Mouse (Mus musculus) hindbrain, embryonic 16.5 days (tissue): ENCODE results near the gene Sgsh. TPM values are rescaled to one million over a fixed set of nuclear protein-coding genes. Genes with fewer than 3 reads are reported as not detected.

Experiments
- ATAC-seq: fragments of 200-750 bp; cut with Nextera tagmentation; 2 replicates; pipeline ENCODE4 v1.8.0; 2017; ENCODE audit warnings: moderate TSS enrichment, moderate library complexity
- H3K27ac ChIP-seq: fragments of 300-500 bp; sonication (generic); 2 replicates; pipeline ENCODE4 v1.5.1; 2014; ENCODE audit warnings: low read depth, mild to moderate bottlenecking, control low read depth, low read length, moderate library complexity
- H3K27me3 ChIP-seq: fragments of 300-500 bp; sonication (generic); replicated peaks from 2 replicates; pipeline ENCODE4 v1.6.1; 2014; ENCODE audit warnings: low read length; ENCODE audit not compliant: control insufficient read depth, insufficient read depth
- H3K36me3 ChIP-seq: fragments of 300-500 bp; sonication (generic); 2 replicates; pipeline ENCODE4 v1.6.1; 2014; ENCODE audit warnings: mild to moderate bottlenecking, low read length, moderate library complexity, mixed read lengths; ENCODE audit not compliant: control insufficient read depth, insufficient read depth
- H3K4me1 ChIP-seq: fragments of 300-500 bp; sonication (generic); 2 replicates; pipeline ENCODE4 v1.6.1; 2014; ENCODE audit warnings: low read depth, low read length; ENCODE audit not compliant: control insufficient read depth, insufficient read depth
- H3K4me2 ChIP-seq: fragments of 300-500 bp; sonication (generic); 2 replicates; pipeline ENCODE4 v1.6.1; 2014; ENCODE audit warnings: mild to moderate bottlenecking, low read length, control low read depth, moderate library complexity
- H3K4me3 ChIP-seq: fragments of 300-500 bp; sonication (generic); 2 replicates; pipeline ENCODE4 v1.5.1; 2014; ENCODE audit warnings: mild to moderate bottlenecking, low read length, control low read depth, moderate library complexity
- H3K9ac ChIP-seq: fragments of 300-500 bp; sonication (generic); 2 replicates; pipeline ENCODE4 v1.6.1; 2014; ENCODE audit warnings: low read depth, mild to moderate bottlenecking, control low read depth, low read length, moderate library complexity
- H3K9me3 ChIP-seq: fragments of 300-500 bp; sonication (generic); 2 replicates; pipeline ENCODE4 v1.6.1; 2014; ENCODE audit warnings: mild to moderate bottlenecking, low read length, moderate library complexity; ENCODE audit not compliant: control insufficient read depth
- WGBS: fragments of 180-500 bp; shearing (Covaris S2); extraction: QIAGEN DNeasy Blood & Tissue Kit; methylation state at CpG from one replicate; pipeline ENCODE4 v1.1.7; 2014; 5-methylcytosine and 5-hydroxymethylcytosine counted together
- microRNA counts: library from miRNA; unstranded; fragments of <30 nt; microRNA quantifications from one replicate; lab custom pipeline; 2016
- microRNA-seq: library from miRNA; unstranded; fragments of <30 nt; microRNA quantifications from one replicate; pipeline ENCODE4, GENCODE M21; 2017
- polyA plus RNA-seq: library from polyadenylated mRNA; unstranded; fragments of >200 nt; fragmentation: Nextera tagmentation; extraction: Ambion mirVana; gene quantifications from 2 replicates; pipeline ENCODE4 v1.2.1, GENCODE M21; 2015

Gene Sgsh
- polyA plus RNA-seq, 1 experiment from 2014 or later, result 3.6 TPM

DNA sequence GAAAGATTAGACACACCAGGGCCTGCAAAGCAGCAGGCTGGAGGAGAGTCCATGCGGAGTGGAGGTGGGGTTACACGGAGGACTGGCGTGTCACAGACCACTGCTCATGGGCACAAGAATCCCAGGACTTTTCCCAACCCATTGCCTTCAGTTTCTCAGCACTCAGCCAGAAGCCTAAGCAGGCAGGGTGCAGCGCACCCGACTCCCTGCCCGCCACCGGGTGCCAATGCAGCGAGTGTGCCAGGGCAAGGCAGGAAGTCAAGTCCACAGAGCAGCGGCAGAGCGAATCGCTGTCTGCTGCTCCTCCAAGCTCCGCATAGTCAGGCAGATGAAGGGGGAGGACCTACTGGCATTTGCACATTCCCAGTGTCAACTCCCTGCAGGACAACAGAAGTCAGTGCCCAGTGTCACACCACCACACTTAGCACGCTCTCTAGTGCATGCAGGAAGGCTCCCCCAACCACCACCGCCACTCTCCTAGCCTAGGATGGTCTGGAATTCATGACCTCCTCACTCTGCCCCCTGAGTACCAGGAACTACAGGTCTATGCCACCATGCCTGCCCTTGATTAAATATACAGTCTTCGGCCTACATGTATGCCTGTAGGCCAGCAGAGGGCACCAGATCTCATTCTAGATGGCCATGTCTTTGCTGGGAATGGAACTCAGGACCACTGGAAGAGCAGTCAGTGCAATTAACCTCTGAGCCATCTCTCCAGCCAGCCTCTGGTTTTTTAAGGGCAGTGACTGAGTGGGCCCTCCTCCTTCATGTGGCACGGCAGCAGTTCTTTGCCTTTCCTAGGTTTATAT is 50.2 kb downstream of the Sgsh start:
- no peak overlapping the region for H3K4me2 ChIP-seq
- 37% methylated on average over 16 of the region's 16 CpGs for WGBS
- peaks cover 6% of the 10 kb centered on the region for H3K4me1 ChIP-seq
- H3K9me3 ChIP-seq, result no peaks in the 10 kb centered on the region
- ATAC-seq, result peak; percentile 37; the same call in 1 of the 2 replicates
- no peak overlapping the region for H3K4me3 ChIP-seq
- no peak overlapping the region; the same call in 1 of the 2 replicates for H3K9ac ChIP-seq
- H3K36me3 ChIP-seq, result no peaks in the 10 kb centered on the region
- H3K27ac ChIP-seq, result no peak overlapping the region
- H3K27me3 ChIP-seq, result no peaks in the 10 kb centered on the region

DNA sequence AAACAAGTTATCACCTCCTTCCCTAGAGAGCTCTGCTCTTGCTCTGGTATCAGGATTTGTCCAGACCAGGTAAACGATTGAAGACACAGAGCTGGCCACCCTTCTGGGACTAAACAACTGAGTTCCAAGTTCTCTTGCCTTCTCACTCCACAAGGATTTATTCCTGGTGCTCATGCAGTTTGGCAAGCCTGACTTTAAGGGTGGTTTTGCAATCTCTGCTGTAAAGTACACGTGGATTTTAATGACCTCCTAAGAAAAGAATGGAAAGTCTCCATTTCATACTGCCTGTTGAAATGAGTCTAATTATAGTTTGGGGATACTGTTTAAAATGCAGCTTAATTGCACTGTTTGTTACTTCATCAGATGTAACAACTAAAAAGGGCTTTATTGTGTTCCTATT is 54.4 kb downstream of the Sgsh start:
- H3K4me2 ChIP-seq, result peak overlapping the region; percentile 87
- no peaks in the 10 kb centered on the region for H3K9me3 ChIP-seq
- no peaks in the 10 kb centered on the region for H3K27me3 ChIP-seq
- ATAC-seq, result no peak
- H3K9ac ChIP-seq, result no peak overlapping the region
- no peak overlapping the region for H3K27ac ChIP-seq
- H3K4me3 ChIP-seq, result no peak overlapping the region
- peaks cover 19% of the 10 kb centered on the region for H3K4me1 ChIP-seq
- WGBS, result 32% methylated on average over 2 of the region's 2 CpGs
- H3K36me3 ChIP-seq, result peaks cover 17% of the 10 kb centered on the region

DNA sequence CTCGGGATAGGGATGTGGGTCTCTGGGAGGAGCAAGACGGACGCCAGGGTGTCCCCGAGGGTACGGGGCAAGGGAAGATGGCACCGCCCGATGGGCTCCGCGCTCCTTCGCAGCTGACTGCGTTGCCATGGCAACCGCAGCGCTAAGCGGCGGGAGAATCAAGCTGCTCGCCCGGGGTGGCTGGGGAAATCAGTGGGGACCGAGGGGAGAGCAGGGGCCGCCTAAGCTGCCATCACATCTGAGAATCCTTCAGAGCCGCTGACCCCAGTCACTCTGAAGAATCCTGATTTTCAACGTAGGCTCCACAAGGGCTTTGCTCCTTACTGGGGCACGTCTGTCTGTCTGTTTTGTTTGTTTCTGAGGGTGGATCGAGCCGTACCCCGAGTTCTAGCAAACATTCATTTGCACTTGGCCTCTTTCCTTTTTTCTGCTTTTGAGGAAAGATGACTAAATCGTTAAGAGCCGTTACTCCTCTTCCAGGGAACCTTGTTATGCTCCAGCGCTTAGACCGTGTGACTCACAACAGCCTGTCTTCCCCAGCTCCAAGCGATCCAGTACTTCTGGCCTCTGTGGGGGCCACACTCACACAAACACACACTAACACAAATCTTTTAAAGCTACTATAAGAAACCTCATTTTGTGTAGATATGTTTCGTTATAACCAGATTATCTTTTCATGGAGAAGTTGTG is 54.9 kb downstream of the Sgsh start:
- no peaks in the 10 kb centered on the region for H3K9me3 ChIP-seq
- H3K4me3 ChIP-seq, result peak overlapping the region; percentile 94
- peaks cover 19% of the 10 kb centered on the region for H3K4me1 ChIP-seq
- H3K27me3 ChIP-seq, result no peaks in the 10 kb centered on the region
- under 1% methylated on average over 31 of the region's 31 CpGs for WGBS
- H3K9ac ChIP-seq, result peak overlapping the region; percentile 93
- peak overlapping the region; percentile 98 for H3K27ac ChIP-seq
- H3K4me2 ChIP-seq, result peak overlapping the region; percentile 87
- H3K36me3 ChIP-seq, result peaks cover 22% of the 10 kb centered on the region
- ATAC-seq, result no peak; the same call in 1 of the 2 replicates

DNA sequence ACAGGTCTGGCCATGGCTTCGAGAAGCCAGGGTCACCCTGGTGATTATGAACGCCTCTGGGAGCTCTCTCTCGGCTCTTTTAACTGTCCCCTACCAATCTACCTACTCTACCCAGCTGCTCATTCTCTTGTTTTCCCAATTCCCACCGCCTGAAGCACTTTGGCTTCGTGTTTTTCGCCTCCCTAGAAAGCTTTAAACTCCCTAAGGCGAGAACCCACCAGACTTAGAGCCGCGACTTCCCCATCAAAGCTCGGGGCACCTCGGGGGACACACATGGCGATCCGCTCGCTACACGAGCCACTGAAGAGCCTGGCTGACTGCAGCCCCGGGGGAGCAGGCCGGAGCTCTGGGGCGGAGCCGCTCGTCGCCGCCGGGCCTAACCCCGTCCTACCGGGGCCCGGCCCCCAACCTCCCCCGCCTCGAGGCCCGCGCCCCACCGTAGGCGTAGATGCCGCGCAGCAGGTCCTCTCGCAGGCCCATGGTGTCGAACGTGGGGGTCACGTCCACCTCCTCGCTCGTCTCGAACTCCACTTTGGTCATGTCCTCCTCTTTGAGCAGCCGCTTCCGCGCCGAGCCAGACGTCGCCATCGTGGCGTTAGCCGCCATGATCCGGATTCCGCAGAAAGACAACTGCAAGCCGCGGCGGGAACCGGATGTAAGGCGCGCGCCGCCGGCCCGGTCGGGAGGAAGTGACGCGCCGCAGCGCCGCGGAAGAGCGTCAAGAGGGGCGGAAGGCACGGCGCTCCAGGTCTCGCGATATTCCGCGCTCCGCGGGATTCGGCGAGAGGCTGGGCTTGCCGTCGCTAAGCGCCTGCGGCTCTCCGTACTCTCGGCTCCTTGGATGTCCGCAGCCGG is 55.7 kb downstream of the Sgsh start, which contains the start of gene Eif4a3:
Eif4a3 (minus strand) TSS at position 699 of the 855 bp plus-strand sequence.
- H3K36me3 ChIP-seq, result peaks cover 28% of the 10 kb centered on the region
- peak within 1 kb of the TSS; percentile 98 for H3K27ac ChIP-seq
- whole genome bisulfite sequencing, result under 1% methylated on average over 83 of the region's 89 CpGs
- H3K4me1 ChIP-seq, result peaks cover 19% of the 10 kb centered on the region
- peak within 1 kb of the TSS; percentile 94 for H3K4me3 ChIP-seq
- H3K9ac ChIP-seq, result peak within 1 kb of the TSS; percentile 93
- no peaks in the 10 kb centered on the region for H3K27me3 ChIP-seq
- ATAC-seq, result peak; percentile 97
- peak within 1 kb of the TSS; percentile 87 for H3K4me2 ChIP-seq
- H3K9me3 ChIP-seq, result no peaks in the 10 kb centered on the region

DNA sequence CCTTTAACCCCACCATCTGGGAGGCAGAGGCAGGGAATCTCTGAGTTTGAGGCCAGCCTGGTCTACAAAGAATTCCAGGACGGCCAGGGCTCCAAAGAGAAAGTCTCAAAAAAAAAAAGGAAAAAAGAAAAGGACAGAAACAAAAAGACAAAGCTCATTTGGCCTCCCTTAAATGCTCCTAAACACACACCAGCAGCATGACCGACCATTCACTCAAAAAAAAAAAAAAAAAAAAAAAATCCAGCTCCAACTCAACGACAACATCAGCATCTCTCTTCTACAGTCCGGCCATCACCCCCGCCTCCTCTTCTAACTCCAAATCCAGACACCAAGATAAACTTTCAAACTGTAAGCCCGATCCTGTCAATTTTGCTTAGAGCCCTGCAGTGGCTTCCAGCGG is 56.4 kb downstream of the Sgsh start:
- 16% methylated on average over 7 of the region's 7 CpGs for WGBS

DNA sequence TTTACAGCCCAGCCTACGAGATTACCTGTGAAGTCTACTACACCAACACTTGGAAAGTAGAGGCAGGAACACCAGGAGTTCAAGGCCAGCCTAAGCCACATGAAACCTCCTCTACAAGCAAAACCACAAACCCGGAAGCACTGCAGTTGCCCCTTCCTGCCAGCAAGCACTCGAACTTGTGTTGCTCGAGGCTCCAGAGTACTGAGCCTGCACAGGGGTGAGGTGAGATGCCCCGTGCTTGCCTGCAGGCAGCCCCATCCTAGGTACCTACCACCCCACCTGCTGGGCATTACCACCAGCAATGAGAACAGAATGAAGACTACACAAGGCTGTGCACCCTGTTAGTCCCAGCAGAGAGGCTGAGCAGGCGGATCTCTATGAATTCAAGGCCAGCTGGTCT is 57.3 kb downstream of the Sgsh start:
- Histone ChIP-seq H3K4me3 (no peak overlapping the region), H3K27ac (no peak overlapping the region), H3K4me2 (peak overlapping the region; percentile 12; the same call in 1 of the 2 replicates), H3K9ac (no peak overlapping the region), H3K9me3 (no peaks in the 10 kb centered on the region), H3K36me3 (peaks cover 45% of the 10 kb centered on the region), H3K27me3 (no peaks in the 10 kb centered on the region), H3K4me1 (peaks cover 19% of the 10 kb centered on the region)
- 90% methylated on average over 6 of the region's 6 CpGs for WGBS
- no peak for ATAC-seq

More for the DNA sequence above, 56.4 kb downstream of the Sgsh start:
- Histone ChIP-seq H3K9me3 (no peaks in the 10 kb centered on the region), H3K36me3 (peaks cover 35% of the 10 kb centered on the region), H3K27me3 (no peaks in the 10 kb centered on the region), H3K27ac (no peak overlapping the region), H3K4me3 (peak overlapping the region; percentile 94), H3K4me2 (peak overlapping the region; percentile 76), H3K4me1 (peaks cover 19% of the 10 kb centered on the region), H3K9ac (peak overlapping the region; percentile 93)
- no peak for ATAC-seq

MicroRNAs encoded within 50 kb of the gene (microRNA counts, 519-probe panel; counts per million panel counts)
- microRNA mmu-miR-1932 (lab: Ali Mortazavi, UCI), result not detected

Small RNA genes lying within 50 kb of the gene (microRNA-seq; reads per million reads assigned to microRNA genes)
- not detected for gene Mir1932

Other genes starting within 250 kb of the Sgsh start
- 47.9 and 54.9 TPM in 2 replicates for gene Tbc1d16, start 127.0 kb downstream of the Sgsh start, polyA plus RNA-seq
- gene Ccdc40, start 127.0 kb downstream of the Sgsh start, polyA plus RNA-seq, result 16.5 and 17.2 TPM in 2 replicates
- 121 and 131 TPM in 2 replicates for gene Gaa, start 87.6 kb downstream of the Sgsh start, polyA plus RNA-seq
- 241 and 243 TPM in 2 replicates for gene Eif4a3, start 55.4 kb downstream of the Sgsh start, polyA plus RNA-seq
- gene Card14, start 47.8 kb downstream of the Sgsh start, polyA plus RNA-seq, result 0.50 and 0.55 TPM in 2 replicates
- gene Slc26a11, start within 50 bp of the Sgsh start, polyA plus RNA-seq, result 7.5 and 8.0 TPM in 2 replicates
- 1.0 and 1.1 TPM in 2 replicates for gene Rnf213, start 37.6 kb upstream of the Sgsh start, polyA plus RNA-seq
- 15.1 and 17.1 TPM in 2 replicates for gene Endov, start 135.8 kb upstream of the Sgsh start, polyA plus RNA-seq
- 15.6 and 22.4 TPM in 2 replicates for gene Nptx1, start 192.2 kb upstream of the Sgsh start, polyA plus RNA-seq
- gene Rptor, start 247.4 kb upstream of the Sgsh start, polyA plus RNA-seq, result 8.5 and 10.1 TPM in 2 replicates